ENCODE assay signal across 8 mouse cellular contexts in the genomic region with DNA sequence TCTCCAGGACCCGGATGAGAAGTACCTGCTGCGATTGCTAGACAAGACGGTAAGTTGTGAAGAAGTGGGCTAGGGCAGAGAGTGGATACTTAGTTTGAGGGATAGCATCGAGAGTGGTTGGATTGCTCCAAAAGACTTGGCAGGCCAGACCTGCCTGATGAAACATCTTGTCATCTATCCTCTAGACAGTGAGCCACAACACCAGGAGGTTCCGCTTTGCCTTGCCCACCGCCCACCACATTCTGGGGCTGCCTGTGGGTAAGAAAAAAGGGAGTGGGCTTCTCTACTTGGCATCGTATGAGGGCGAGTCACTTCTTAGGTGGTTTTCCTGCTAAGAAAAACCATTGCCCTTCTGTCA. TPM values are rescaled to one million over a fixed set of nuclear protein-coding genes. Genes with fewer than 3 reads are reported as not detected.
DNase-seq lines count a peak whose midpoint lies in the region; ATAC-seq and TF ChIP-seq lines count a peak whose summit lies in the region.

No protein-coding gene starts in this region.

- TF ChIP-seq CTCF in liver, postnatal 0 days (IDR thresholded peaks at IDR 0.05; ENCODE audit: low read depth), result no peak

- peak overlapping the region; percentile 75 for H3K4me3 ChIP-seq in heart, embryonic 10.5 days
- peak overlapping the region; percentile 72 for H3K4me3 ChIP-seq in forebrain, embryonic 14.5 days (ENCODE audit: low read depth, low read length)
- H3K4me3 ChIP-seq in liver, postnatal 0 days (ENCODE audit: low read depth, low read length), result peak overlapping the region; percentile 90

- H3K9me3 ChIP-seq in heart, embryonic 10.5 days, result no peaks in the 10 kb centered on the region
- no peaks in the 10 kb centered on the region for H3K9me3 ChIP-seq in forebrain, embryonic 14.5 days (replicated peaks; ENCODE audit: control insufficient read depth, low read length)
- H3K9me3 ChIP-seq in liver, postnatal 0 days (ENCODE audit: low read length), result no peaks in the 10 kb centered on the region

- peak overlapping the region; percentile 79 for H3K9ac ChIP-seq in forebrain, embryonic 14.5 days (ENCODE audit: low read length)
- peak overlapping the region; percentile 85 for H3K9ac ChIP-seq in liver, postnatal 0 days (replicated peaks)

- H3K27me3 ChIP-seq in heart, embryonic 10.5 days (ENCODE audit: insufficient read depth, poor library complexity, severe bottlenecking), result no peaks in the 10 kb centered on the region
- no peaks in the 10 kb centered on the region for H3K27me3 ChIP-seq in forebrain, embryonic 14.5 days (replicated peaks; ENCODE audit: control insufficient read depth, insufficient read depth, low read length)
- no peaks in the 10 kb centered on the region for H3K27me3 ChIP-seq in liver, postnatal 0 days (ENCODE audit: insufficient read depth, low read length)

- H3K4me2 ChIP-seq in forebrain, embryonic 14.5 days (ENCODE audit: low read length), result peak overlapping the region; percentile 73
- H3K4me2 ChIP-seq in liver, postnatal 0 days (ENCODE audit: low read depth, low read length), result peak overlapping the region; percentile 90

- TF ChIP-seq EP300 in liver, postnatal 0 days (IDR thresholded peaks at IDR 0.05; ENCODE audit: low read depth), result no peak

- peak; percentile 3 for ATAC-seq in CD4-positive, CD25-positive, alpha-beta regulatory T cell, adult 4 months
- ATAC-seq in forebrain, embryonic 14.5 days, result peak; percentile 38
- no peak; the same call in 1 of the 2 replicates for ATAC-seq in liver, postnatal 0 days

- H3K36me3 ChIP-seq in heart, embryonic 10.5 days, result peaks cover 40% of the 10 kb centered on the region
- peaks cover 18% of the 10 kb centered on the region; the same call in 1 of the 2 replicates for H3K36me3 ChIP-seq in forebrain, embryonic 14.5 days (ENCODE audit: control insufficient read depth, insufficient read depth, low read length)
- H3K36me3 ChIP-seq in liver, postnatal 0 days (replicated peaks; ENCODE audit: insufficient read depth, low read length), result peaks cover 26% of the 10 kb centered on the region

- 31% methylated on average over 8 of the region's 8 CpGs for WGBS in heart, embryonic 10.5 days
- 41% methylated on average over 8 of the region's 8 CpGs for WGBS in forebrain, embryonic 14.5 days
- WGBS in liver, postnatal 0 days (ENCODE audit: insufficient replicate concordance), result 20% methylated on average over 8 of the region's 8 CpGs

- peaks cover 9% of the 10 kb centered on the region for H3K4me1 ChIP-seq in heart, embryonic 10.5 days
- H3K4me1 ChIP-seq in forebrain, embryonic 14.5 days (ENCODE audit: control insufficient read depth, insufficient read depth, low read length), result peaks cover 4% of the 10 kb centered on the region; the same call in 1 of the 2 replicates
- H3K4me1 ChIP-seq in liver, postnatal 0 days (ENCODE audit: insufficient read depth), result peaks cover 9% of the 10 kb centered on the region

- peak overlapping the region; percentile 87 for H3K27ac ChIP-seq in heart, embryonic 10.5 days
- H3K27ac ChIP-seq in forebrain, embryonic 14.5 days (ENCODE audit: low read depth, low read length), result no peak overlapping the region
- H3K27ac ChIP-seq in liver, postnatal 0 days (ENCODE audit: low read depth), result peak overlapping the region; percentile 83

- DNase-seq in heart, embryonic 10.5 days (ENCODE audit: low spot score), result no peak
- DNase-seq in heart, postnatal 36 days, result no peak
- DNase-seq in forebrain, embryonic 14.5 days (ENCODE audit: low spot score), result no peak
- no peak for DNase-seq in liver, postnatal 0 days
- no peak for DNase-seq in adrenal gland, adult (ENCODE audit: inconsistent age in 2 of 2, low spot score in 1 of 2)
- no peak for DNase-seq in spleen, adult 18-20 months
- no peak for DNase-seq in cerebellum, adult 18-20 months

- intact Hi-C loops in heart, postnatal 36 days (cut with DNase I), result no loop called here

RNA-seq across cellular contexts. Expression of a gene that starts 1.0 kb away (rescaled TPM):
- 37.4 and 42.2 TPM in 2 replicates for polyA plus RNA-seq in heart, embryonic 10.5 days (2016; fragmentation: Nextera tagmentation; extraction: Ambion mirVana)
- 10 to 100 TPM; 26.1 to 27.0 TPM for total RNA-seq in heart, postnatal 36 days (2021)
- polyA plus RNA-seq in CD4-positive, CD25-positive, alpha-beta regulatory T cell, adult 4 months (2017; shearing (Covaris generic)), result 10 to 100 TPM; 20.9 to 26.2 TPM
- 9.8 and 12.3 TPM in 2 replicates for polyA plus RNA-seq in forebrain, embryonic 14.5 days (2014; fragmentation: Nextera tagmentation; extraction: Ambion mirVana)
- 7.7 and 8.2 TPM in 2 replicates for polyA plus RNA-seq in liver, postnatal 0 days (2015; fragmentation: Nextera tagmentation; extraction: Ambion mirVana)

RNA-seq across cellular contexts. Expression of a gene that starts 8.8 kb away (rescaled TPM):
- 91.3 and 119 TPM in 2 replicates for polyA plus RNA-seq in heart, embryonic 10.5 days (2016; fragmentation: Nextera tagmentation; extraction: Ambion mirVana)
- 100 to 1,000 TPM; 137 to 143 TPM for total RNA-seq in heart, postnatal 36 days (2021)
- polyA plus RNA-seq in CD4-positive, CD25-positive, alpha-beta regulatory T cell, adult 4 months (2017; shearing (Covaris generic)), result 10 to 100 TPM; 26.7 to 30.7 TPM
- polyA plus RNA-seq in forebrain, embryonic 14.5 days (2014; fragmentation: Nextera tagmentation; extraction: Ambion mirVana), result 61.4 and 68.5 TPM in 2 replicates
- polyA plus RNA-seq in liver, postnatal 0 days (2015; fragmentation: Nextera tagmentation; extraction: Ambion mirVana), result 93.5 and 98.9 TPM in 2 replicates

RNA-seq across cellular contexts. Expression of a gene that starts 20.7 kb away (rescaled TPM):
- polyA plus RNA-seq in heart, embryonic 10.5 days (2016; fragmentation: Nextera tagmentation; extraction: Ambion mirVana), result not detected in 2 replicates
- not detected for total RNA-seq in heart, postnatal 36 days (2021)
- polyA plus RNA-seq in CD4-positive, CD25-positive, alpha-beta regulatory T cell, adult 4 months (2017; shearing (Covaris generic)), result not detected
- polyA plus RNA-seq in forebrain, embryonic 14.5 days (2014; fragmentation: Nextera tagmentation; extraction: Ambion mirVana), result not detected in 2 replicates
- polyA plus RNA-seq in liver, postnatal 0 days (2015; fragmentation: Nextera tagmentation; extraction: Ambion mirVana), result not detected in 2 replicates

RNA-seq across cellular contexts. Expression of a gene that starts 44.6 kb away (rescaled TPM):
- 81.9 and 95.9 TPM in 2 replicates for polyA plus RNA-seq in heart, embryonic 10.5 days (2016; fragmentation: Nextera tagmentation; extraction: Ambion mirVana)
- total RNA-seq in heart, postnatal 36 days (2021), result 10 to 100 TPM; 21.6 to 22.1 TPM
- polyA plus RNA-seq in CD4-positive, CD25-positive, alpha-beta regulatory T cell, adult 4 months (2017; shearing (Covaris generic)), result 10 to 100 TPM; 20.3 to 23.8 TPM
- 150 and 151 TPM in 2 replicates for polyA plus RNA-seq in forebrain, embryonic 14.5 days (2014; fragmentation: Nextera tagmentation; extraction: Ambion mirVana)
- 44.1 and 46.1 TPM in 2 replicates for polyA plus RNA-seq in liver, postnatal 0 days (2015; fragmentation: Nextera tagmentation; extraction: Ambion mirVana)

RNA-seq across cellular contexts. Expression of a gene that starts 48.9 kb away (rescaled TPM):
- 23.8 and 25.1 TPM in 2 replicates for polyA plus RNA-seq in heart, embryonic 10.5 days (2016; fragmentation: Nextera tagmentation; extraction: Ambion mirVana)
- total RNA-seq in heart, postnatal 36 days (2021), result 10 to 100 TPM; 20.3 to 21.5 TPM
- polyA plus RNA-seq in CD4-positive, CD25-positive, alpha-beta regulatory T cell, adult 4 months (2017; shearing (Covaris generic)), result 10 to 100 TPM; 13.7 to 15.8 TPM
- polyA plus RNA-seq in forebrain, embryonic 14.5 days (2014; fragmentation: Nextera tagmentation; extraction: Ambion mirVana), result 24.8 and 27.3 TPM in 2 replicates
- 12.3 and 13.2 TPM in 2 replicates for polyA plus RNA-seq in liver, postnatal 0 days (2015; fragmentation: Nextera tagmentation; extraction: Ambion mirVana)
